Mouse (Mus musculus): ENCODE data around the gene Olfr181.

The Olfr181 gene

GRCm38 (mm10) chr16:58928655-58929054 lies at the start of gene Olfr181:
Gene Olfr181, minus strand, starts transcription at chr16:58928755.
- DNase-seq (ENCODE audit: low spot score) = no peak

- no peak for DNase-seq (ENCODE audit: low spot score)
Observed at GRCm38 (mm10) chr16:58929292-58929691, 737 bp upstream of the Olfr181 start, which contains the start of gene Olfr180. Gene Olfr180, minus strand, starts transcription at chr16:58929392.

- no peak for DNase-seq (ENCODE audit: low spot score)
Observed at GRCm38 (mm10) chr16:58891963-58892362, 36.6 kb downstream of the Olfr181 start, which contains the start of gene Olfr178. Gene Olfr178, minus strand, starts transcription at chr16:58892063.

DNA sequence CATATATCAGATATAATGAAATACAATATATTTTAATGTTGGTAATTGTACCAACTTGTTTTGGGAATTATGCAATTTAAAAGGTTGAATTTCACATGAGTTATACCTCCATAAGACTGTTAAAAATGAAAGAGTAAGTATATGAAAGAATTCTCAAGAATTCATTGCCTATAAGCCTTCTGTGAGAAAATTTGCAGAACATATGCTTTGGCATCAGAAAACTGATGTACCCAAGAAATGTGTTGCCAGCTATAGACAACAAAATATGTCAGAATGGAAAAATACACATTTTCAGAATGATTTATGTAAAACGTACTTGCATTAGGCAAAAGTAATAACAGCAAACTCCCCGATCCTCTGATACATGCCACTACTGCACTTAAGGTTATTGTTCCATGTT lies 44.1 kb downstream of the Olfr181 start:
- no peak for DNase-seq (ENCODE audit: low spot score)
